Mouse (Mus musculus) E14TG2a.4 (cell line): Measurements from ENCODE around the gene Pola1.
"Not testable (repeated sequence)": the region's sequence is repeated elsewhere in the genome, so short reads cannot be mapped to it uniquely, and the experiment has no call there.

Experiments
- CTCF ChIP-seq: conservative IDR thresholded peaks from 2 replicates; pipeline ENCODE4 v1.5.1; 2014; ENCODE audit warnings: low read length
- NANOG ChIP-seq: IDR thresholded peaks from 2 replicates; pipeline ENCODE4 v1.6.1; 2014; ENCODE audit warnings: borderline replicate concordance, low read length, mixed read lengths
- POU5F1 ChIP-seq: IDR thresholded peaks from 2 replicates; pipeline ENCODE4 v1.6.1; 2014; ENCODE audit warnings: low read length, borderline replicate concordance

GRCm38 (mm10) chrX:93400871-93401270, 231.1 kb downstream of the Pola1 start:
- not testable (repeated sequence) for TF ChIP-seq CTCF, NANOG, POU5F1
